Mouse (Mus musculus) cerebellum, postnatal 10 days (tissue): ENCODE results near the gene Pola2.
A peak's percentile ranks its signal among the peaks of the same experiment; 100 is the strongest.

Experiments used
- DNase-seq, 2 experiments: peaks; one replicate each; pipeline ENCODE4 v3.0.0; 2021; ENCODE audit warnings: mixed read lengths in 2 of 2

Pola2 gene

DNA sequence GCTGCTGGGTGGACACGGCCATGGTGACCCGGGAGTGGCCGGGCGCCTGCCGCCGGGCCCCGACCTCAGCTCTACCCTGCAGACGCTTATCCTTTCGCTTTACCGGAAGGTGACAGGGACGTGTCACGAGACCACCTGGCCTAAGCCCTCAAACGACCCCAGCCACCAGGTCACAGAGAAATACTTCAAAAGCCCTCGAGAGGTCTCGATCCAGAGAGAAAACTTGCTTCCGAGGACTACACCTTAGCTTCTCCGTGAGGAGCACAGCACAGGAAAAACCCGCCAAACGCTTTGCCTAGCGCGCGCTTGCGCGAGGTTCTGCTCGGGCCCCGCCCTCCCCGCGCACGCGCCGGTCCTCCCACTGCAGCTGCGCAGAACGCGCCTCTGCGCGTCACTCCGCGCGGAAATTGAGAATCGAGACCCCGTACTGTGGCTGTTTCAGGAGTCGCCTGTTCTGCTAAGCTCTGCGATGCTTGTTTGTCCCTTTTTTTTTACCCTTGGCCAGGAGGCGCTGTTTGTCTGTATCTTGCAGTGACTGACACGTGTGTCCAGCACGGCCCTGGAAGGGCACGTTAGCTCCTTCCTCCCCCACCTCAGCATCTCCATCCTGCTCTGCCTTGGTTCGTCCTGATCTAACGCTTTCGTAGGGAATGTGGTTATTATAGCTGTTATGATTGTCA lies at the start of gene Pola2:
Gene Pola2 (minus strand): TSS at position 320 of the 680 bp plus-strand sequence.
- peak; percentile 94 to 95 for DNase-seq

DNA sequence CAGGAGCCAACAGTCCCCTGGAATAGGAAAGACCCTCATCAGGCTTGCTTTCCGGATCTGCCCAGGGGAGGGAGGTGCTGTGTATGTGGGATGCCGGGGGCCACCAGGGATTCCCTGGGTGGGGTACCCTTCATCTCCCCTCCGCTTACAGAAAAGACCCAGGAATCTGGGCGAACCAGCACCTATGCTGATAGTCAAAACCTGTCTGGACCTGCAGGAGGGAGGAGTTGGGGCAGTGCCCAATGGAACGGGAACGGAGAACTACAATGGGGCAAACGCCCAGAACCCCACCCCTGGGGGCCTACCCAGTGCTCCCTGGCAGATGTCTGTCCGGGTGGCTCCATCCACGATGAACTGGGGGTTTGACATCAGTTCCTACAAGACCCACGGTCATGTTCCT lies 49.7 kb upstream of the Pola2 start:
- no peak for DNase-seq

DNA sequence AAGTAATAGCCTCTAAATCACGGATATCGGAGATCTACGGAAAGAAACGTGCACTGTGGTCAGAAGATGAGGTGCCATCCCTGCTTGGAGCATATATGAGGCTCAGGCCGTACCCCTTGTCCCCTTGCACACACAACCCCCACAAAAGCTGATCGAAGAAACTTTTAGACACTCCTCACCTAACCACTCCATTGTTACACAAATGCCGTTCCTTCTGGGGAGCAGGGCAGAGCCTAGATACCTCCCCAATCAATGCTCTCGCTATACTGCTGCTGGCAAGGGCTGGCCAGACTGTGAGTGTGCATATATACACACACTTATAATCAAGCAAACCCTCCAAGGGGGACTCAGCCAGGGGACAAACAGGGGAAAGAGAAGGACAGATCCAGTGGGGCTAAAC lies 45.1 kb upstream of the Pola2 start:
- no peak for DNase-seq

DNA sequence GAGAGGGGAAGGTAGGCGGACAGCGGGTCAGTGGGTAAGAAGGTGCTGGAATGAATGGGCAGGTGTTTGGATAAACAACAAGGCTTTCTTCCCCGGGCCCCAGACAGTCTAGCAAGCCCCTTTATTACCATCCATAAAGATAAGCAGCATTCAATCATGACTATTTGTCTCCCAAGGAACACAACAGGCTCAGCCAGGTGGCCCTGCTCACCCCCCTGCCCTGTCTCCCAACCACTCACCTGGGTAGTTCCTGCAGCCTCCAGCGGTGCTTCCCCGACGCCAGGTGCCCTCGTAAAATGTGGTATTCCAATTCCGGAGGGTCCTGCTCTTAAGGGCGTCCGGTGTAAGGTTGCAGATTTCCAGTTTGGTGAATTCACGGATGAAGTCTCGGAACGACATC lies 43.0 kb upstream of the Pola2 start:
- DNase-seq: no peak

DNA sequence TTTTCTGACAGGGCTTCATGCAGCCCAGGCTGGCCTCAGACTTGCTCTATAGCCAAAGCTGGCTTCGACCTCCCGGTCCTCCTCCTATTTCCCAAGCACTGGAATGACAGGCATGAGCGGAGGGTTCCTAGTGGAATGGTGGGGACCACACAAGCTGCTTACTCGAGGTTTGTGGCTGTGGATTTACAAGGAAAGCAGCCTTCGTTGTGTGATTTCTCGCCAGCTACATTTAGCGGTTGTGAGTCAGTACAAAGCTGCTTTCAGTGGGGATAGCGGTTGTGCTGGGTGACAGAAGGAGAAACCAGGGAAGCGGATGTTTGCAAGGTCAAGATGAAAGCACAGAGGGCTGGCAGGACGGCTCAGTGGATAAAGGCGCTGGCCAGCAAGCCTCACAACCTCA lies 41.5 kb upstream of the Pola2 start:
- no peak for DNase-seq

DNA sequence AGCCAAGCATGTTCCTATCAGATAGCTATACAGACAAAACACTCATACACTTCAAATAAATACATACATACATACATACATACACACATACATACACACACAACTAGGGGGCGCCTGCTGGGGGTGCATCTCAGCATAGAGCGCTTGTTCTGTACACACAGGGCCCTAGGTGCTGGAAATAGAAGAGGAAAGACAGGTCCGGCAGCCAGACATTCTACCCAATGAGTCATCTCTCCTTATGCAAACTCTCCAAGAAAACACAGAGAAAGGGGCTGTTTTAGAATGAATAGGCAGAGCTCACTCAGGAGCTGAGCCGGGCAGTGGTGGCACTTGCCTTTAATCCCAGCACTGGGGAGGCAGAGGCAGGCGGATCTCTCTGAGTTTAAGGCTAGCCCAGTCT lies 36.0 kb upstream of the Pola2 start:
- DNase-seq: no peak

DNA sequence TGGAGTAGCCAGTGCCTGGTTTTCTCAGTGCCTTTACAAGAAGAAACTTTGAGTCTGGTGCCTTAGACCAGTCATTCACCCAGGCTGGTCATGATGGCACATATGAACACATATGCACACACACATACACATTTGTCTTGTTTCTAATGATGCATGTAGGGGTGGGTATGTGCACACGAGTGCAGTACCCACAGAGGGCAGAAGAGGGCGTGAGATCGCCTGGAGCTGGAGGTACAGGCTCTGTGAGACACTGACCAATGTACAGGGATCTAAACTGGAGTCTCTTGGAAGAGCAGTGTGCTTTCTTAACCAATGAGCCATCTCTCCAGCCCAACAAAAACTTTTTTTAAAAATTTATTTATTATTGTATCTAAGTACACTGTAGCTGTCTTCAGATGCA lies 34.2 kb upstream of the Pola2 start:
- no peak for DNase-seq

DNA sequence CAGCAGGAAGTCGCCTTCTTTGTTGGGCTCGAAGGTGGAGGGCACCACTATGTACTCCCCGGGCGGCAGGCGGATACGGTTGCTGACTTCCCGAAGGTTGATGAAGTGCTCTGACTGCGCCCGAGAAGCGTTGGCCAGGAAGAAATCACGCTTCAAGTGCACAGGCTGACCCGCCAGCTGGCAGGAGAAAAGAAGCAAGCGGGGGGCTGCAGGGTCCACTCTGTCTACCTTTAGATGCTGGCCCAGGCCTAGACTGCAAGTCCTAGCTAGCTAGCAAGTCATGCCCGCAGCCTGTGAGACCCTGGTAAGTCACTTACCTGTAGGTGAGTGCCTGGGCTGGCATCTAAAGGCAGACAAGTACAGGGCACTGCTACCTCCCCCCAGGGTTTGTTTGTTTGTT lies 30.7 kb upstream of the Pola2 start:
- peak; percentile 76 to 87 for DNase-seq

DNA sequence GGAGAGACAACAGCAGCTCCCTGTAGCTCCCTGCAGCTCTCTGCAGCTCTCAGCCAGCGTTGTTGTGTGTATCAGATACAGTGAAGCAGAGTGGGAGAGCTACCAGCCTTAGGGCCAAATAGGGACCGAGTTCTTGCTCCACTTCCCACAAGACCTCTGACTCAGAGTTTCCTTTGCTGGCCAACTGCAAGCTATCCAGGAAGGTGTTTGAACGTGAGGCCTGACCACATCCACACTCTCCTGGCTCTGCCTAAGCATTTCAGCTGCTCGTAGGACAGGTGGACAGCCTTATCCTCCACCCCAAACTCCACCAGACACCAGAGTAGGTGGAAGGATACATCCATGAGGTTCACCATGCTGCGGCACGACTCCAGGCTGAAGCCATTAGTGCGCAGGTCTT lies 28.0 kb upstream of the Pola2 start:
- DNase-seq: no peak

DNA sequence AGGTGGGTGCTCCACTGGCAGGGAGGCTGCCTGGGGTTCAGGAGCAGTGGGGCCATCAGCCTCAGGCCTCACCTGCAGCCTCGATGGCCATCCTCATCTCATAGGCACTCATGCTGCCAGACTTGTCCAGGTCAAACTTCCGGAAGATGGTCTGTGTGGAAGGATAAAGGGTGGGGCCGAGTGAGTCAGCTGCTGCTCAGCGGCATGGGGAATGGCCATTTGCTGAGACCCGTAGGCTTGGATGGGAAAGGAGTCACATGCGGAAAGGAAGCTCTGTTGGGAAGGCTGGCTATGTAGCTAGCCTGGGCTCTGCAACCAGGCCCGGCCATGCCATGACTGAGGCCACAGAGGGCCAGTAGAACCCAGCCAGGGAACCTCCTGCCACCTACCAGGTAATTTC lies 27.5 kb upstream of the Pola2 start:
- no peak for DNase-seq

DNA sequence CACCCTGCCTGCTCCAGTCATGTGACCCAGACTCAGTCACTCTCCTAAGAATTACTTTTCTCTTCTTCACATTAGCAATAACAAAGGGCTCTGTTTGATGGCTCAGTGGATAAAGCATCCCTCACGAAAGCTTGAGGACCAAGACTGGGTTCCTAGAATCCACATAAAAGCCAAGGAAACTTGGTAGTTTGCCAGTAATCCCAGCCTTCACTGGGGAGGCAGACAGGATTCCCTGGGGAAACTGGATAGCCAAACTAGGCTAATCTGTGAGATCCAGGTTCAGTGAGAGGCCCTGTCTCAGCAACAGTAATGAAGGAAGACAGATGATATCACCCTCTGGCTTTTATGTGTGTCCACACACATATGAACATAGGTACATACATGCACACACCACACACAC lies 26.9 kb upstream of the Pola2 start:
- no peak for DNase-seq

DNA sequence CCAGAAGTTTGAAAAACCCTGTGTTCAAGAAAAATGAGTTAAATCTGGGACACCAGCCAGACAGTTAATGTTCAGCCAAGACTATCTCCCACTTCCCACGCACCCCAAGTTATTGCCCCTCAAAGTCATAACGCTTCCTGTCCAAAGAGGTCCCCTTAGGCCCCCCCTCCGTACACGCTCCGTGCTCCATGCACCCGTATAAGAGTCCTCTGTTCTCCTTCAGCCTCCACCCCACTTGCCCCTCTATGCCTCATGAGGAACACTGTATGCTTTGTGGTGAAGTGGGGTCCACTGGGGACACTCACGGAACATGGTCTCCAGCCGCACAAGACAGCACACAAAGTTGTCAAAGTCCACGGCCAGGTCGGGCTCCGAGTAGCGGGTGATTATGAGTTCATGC lies 26.0 kb upstream of the Pola2 start:
- DNase-seq: no peak

DNA sequence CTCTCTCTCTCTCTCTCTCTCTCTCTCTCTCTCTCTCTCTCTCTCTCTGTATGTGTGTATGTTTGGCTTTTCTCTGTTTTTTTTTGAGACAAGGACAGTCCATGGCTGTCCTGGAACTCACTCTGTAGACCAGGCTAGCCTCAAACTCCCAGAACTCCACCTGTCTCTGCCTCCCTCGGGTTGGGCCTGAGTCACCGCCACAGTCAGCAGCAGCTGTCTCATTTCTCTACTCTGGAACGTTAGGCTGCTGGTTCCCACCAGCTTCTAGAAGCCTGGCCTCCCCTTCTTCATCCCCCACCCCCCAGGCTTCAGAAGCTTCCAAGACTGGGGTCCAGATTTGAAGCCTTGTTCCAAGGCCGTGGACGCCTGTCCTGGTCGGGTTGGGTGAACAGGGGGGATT lies 25.6 kb upstream of the Pola2 start:
- DNase-seq: no peak

DNA sequence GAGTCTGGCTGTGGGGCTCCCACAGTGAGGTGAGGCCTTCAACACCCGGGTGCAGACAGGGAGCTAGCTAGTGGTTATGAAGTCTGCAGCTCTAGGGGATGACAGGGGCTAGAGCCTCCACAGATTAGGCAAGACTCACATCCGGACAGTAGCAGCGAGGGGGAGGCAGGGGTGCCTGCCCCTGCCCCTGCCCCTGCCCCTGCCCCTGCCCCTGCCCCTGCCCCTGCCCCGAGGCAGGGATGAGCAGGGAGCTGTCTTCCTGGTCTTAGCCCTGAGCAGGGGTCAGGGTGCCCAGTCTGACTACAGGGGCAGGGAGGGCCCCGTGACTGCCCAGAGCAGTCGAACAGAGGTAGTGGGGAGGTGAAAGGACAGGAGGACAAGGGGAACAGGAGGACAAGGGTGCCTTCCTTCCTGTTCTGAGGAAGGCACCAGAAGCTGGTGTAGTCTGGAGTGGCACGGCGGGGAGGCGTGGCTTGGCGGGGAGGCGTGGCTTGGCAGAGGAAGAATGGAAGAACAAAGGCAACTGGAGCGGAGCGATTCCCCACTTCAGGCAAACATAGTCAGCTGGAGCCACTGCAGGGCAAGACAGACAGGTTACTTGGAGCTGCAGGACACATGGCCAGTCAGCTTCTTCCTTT lies 24.9 kb upstream of the Pola2 start:
- peak; percentile 78 to 84 for DNase-seq

DNA sequence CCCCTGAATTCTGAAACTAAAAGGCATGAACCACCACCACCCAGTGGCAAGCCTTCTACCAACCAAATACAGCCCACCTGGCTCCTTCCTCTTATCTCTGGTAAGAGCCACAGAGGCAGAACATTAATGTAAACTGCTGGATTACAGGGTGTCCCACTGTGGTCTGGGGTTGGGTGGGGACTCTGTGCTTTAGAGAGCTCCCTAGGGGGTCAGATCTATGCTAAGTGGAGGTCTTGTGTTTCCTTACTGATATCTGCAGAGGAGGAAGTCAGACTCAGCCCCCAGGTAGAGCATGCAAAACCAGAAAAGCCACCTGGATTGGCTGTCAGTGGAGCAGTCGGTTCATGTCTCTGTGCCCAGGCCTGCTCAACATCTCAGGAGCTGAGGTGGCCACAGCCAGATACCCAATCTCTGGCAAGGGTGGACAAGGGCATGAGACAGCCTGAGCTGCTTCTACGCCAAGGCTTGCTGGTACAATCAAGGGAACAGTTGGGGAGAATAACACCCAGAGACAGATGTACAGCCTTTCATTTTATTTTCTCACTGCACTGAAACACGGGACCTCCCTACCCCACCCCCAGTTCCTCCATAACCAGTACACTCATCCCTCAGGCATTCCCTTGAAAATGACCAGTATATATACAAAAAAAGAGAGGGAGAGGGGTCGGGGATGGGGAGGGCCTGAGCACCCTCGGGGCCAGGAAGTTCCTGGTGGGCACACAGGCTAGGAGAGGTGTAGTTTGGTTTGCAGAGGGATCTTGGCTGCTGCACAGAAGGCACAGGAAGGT lies 24.2 kb upstream of the Pola2 start:
- no peak for DNase-seq

DNA sequence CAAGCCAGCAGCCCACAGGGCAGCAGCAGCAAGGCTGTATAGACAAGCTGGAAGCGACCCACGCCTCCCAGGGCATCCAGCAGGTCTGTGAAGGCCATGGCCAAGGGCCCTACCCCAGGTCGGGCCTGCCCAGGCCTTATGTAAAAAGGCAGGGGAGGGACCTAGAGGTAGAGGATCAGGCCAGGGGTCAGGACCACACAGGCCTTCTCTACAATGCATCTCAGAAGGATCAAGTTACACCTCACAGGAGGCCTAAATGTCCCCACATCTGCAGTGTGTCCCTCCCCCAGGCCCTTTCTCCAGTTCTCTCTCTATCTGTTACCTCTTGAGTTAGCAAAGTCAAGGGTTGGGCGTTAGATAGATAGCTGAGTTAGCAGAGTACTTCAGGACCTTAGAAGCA lies 22.0 kb upstream of the Pola2 start, which contains the start of gene Slc22a20:
Gene Slc22a20 (minus strand): TSS at position 101 of the 400 bp plus-strand sequence.
- no peak for DNase-seq

DNA sequence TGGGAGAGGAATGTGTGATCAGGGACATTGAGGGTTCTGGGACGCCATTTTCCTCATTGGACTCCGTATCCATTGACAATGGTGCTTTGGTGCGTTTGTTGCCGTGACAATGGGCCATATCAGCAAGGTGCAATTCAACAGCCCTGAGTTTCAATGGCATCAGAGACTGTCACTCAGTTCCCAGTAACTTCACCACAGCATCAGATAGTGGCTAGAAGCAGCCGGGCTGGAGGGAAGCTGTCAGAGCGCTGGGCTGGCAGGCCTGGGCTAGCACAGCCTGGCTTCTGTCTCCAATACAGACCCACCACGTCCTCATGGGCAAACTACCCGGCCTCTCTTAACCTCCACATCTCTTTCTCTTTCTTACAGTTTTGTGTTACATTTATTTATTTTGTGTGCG lies 16.5 kb upstream of the Pola2 start:
- DNase-seq: no peak

DNA sequence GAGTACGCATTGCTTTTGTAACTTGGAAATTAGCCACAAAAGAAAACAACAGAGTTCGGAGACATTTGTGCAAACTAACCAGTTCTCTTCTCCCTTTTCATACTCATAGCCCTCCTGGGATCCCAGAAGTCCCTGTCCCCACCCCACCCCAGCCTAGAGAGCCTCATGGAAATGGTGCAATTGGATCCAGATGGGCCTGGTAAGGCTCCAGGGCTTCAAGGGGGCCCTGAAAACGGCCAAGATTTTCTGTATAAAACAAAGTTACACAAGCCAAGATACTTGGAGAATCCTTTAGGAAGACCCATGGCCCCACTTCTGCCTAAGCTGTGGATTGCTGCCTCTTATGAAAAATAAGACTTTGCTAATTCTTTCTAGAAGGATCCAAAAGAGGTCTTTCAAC lies 13.7 kb upstream of the Pola2 start:
- peak; percentile 43 to 68 for DNase-seq

DNA sequence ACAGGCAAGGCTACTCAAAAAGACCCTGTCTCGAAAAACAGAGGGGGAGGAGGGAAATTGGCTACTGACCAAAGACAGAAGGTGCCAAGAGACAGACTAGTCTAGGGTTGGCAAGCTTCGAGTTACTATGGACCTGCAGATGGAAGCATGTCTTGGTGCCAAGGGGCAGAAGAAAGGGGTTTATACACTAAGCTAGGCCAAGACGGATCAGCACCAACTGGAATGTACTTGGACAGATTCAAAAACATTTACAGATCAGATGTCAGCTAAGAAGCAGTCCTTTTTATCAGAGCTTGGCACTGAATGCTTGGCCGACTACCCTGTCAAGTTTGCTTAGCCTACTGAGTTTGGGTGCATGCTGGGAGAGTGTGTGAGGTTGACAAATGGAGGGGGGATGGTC lies 11.7 kb upstream of the Pola2 start:
- peak; percentile 96 to 97 for DNase-seq

DNA sequence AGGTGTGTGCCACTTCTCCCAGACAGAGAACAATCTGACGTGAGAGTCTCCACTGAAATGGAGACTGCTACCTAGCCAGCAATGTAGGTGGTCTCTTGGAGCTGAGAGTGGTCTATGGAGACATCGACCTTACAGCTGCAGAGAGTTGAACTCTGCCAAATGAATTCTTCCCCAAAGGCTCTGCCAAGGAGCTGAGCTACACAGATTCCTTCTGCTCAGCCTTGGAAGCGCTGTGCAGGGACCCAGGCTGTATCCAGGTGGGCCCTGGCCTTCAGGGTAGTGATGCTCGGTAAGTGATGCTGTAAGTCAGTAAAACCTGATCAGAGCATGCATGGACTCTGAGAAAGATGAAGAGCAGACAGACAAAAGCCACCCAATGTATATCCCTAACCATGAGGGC lies 11.1 kb upstream of the Pola2 start:
- DNase-seq: peak in 1 of 2 experiments; percentile 61

DNA sequence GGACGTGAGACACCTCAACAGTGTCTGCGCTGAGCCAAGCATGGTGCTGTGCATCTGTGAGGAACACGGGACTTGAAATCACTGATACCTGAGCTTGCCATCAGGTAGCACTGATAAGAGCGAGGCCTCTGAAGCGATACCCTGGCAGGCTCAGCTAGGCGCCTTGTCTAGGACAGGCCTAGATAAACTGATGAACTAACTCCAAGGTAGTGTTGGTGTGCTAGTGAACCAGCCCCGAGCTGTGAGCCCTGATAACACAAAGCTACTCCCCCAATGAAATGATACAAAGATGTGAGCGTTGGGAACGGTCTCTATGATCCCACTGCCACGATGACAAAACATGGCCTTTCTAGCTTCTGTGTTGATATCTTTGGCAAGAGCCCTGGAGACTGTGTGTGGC lies 3.7 kb upstream of the Pola2 start:
- DNase-seq: no peak

DNA sequence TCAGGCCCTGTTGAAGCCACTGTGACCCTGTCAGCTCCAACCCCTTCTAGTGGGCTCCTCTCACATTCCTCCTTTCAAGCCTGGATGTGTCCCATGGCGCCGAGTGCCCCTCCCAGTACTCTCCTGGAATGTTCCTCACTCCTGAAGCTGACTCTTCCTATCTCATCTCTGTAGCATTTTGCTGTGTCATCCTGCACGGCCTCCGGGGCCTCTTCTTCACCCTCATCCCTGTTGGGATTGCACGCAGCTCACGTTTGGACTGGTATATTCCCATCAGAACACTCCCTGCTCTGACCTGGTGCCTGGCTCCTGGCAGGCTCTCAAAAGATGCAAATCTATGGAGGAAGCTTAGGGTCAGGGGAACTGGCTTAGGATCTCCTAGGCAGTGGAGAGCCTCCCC lies 2.8 kb upstream of the Pola2 start:
- DNase-seq: no peak

DNA sequence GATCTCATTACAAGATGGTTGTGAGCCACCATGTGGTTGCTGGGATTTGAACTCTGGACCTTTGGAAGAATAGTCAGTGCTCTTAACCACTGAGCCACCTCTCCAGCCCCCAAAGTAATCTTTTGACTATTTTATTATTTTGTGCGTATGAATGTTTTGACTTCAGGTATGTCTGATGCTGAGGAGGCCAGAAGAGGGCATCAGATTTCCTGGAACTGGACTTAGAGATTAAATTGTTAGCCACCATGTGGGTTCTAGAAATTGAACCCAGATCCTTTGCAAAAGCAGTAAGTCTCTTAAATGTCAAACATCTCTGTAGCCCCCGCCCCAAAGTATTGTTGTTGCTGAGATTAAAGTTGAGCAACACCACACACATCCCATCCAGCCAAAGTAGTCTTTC lies 1.9 kb upstream of the Pola2 start:
- DNase-seq: no peak

DNA sequence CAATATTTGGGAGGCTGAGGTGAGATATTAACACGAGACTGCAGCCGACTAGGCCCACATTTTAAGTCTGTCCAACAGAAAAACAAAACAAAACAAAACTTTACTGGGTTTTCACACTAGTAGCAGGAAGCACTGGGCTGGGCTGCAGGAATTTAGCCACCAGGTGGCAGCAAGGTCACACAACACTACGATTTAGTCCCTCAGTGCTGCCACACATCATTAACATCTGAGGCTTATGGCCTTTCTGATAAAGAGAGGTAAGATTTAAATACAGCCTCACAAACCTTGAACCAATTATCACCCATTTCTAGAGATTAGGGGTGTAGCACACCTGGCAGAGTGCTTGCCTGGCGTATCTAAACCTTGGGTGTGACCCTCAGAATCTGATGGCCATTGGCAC lies 1.3 kb upstream of the Pola2 start:
- peak; percentile 88 to 90 for DNase-seq
